8 mouse cellular contexts compared by ENCODE assay signal in the genomic region with DNA sequence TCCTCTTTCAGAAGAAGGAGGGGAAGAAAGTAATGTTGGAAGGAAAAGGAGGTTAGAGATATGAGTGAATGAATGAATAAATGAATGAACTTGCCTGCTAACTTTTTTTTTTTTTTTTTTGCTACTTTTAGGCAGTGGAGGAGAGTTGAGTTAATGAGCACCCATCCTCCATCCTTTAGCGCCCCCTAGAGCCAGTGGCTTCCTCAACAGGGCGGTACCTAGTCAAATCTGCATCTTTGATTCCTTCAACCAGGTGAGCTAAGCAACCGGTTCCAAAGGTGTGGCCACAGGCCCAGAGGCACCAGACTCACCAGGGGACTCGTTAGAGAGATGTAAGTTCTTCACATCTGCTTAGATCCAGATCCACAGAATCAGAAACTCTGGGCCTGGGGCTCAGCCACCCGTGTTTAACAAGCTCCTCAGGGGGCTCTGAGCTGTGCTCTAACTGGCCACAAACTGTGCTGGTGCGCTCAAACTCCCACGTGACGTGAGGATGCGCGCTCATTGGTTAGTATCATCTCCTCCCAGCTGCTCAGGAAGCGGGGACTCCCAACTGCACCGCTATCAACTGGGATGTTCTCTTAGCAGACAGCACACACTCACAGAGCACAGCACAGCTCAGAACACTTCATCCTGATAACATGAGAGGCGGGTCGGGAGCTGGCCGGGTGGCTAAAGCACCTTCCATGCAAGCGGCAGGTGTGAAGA.
DNase-seq lines count a peak whose midpoint lies in the region; ATAC-seq and TF ChIP-seq lines count a peak whose summit lies in the region.
"Had no signal": no experiment of that assay in that cellular context is flagged by ENCODE, and none has a peak within 500 bp of the region (broad histone marks: within the 10 kb centered on the region; RNA-seq: fewer than 3 reads in every experiment).

No protein-coding gene starts in this region.

- H3K4me2 ChIP-seq in intestine, postnatal 0 days (replicated peaks; ENCODE audit: low read depth), result no peak overlapping the region
- H3K4me2 ChIP-seq in intestine, embryonic 16.5 days (ENCODE audit: low read depth, low read length), result no peak overlapping the region
- no peak overlapping the region for H3K4me2 ChIP-seq in CH12.LX (ENCODE audit: insufficient read depth, low read depth, poor library complexity, severe bottlenecking)
- H3K4me2 ChIP-seq in midbrain, embryonic 15.5 days, result no peak overlapping the region
- H3K4me2 ChIP-seq: liver, embryonic 11.5 days had no signal

- no peaks in the 10 kb centered on the region for H3K36me3 ChIP-seq in intestine, postnatal 0 days (ENCODE audit: control insufficient read depth, insufficient read depth)
- no peaks in the 10 kb centered on the region for H3K36me3 ChIP-seq in intestine, embryonic 16.5 days (ENCODE audit: control insufficient read depth, insufficient read depth, low read length)
- no peaks in the 10 kb centered on the region for H3K36me3 ChIP-seq in CH12.LX (replicated peaks in 1 of 2; ENCODE audit: control insufficient read depth in 1 of 2, insufficient read depth in 1 of 2, low read length in 1 of 2)
- no peaks in the 10 kb centered on the region for H3K36me3 ChIP-seq in midbrain, embryonic 15.5 days (replicated peaks)

- WGBS in intestine, postnatal 0 days, result 62% methylated on average over 16 of the region's 16 CpGs
- 62% methylated on average over 16 of the region's 16 CpGs for WGBS in intestine, embryonic 16.5 days
- WGBS in midbrain, embryonic 15.5 days, result 57% methylated on average over 16 of the region's 16 CpGs

- no peak for ATAC-seq in intestine, postnatal 0 days
- no peak for ATAC-seq in intestine, embryonic 16.5 days
- 0 out of 2 replicates have a peak, but pooled peaks have one; percentile 30 for ATAC-seq in midbrain, embryonic 15.5 days (replicated peaks)

- no peak overlapping the region for H3K4me3 ChIP-seq in intestine, postnatal 0 days (ENCODE audit: low read depth, low read length)
- no peak overlapping the region for H3K4me3 ChIP-seq in intestine, embryonic 16.5 days (ENCODE audit: low read length)
- no peak overlapping the region for H3K4me3 ChIP-seq in CH12.LX (replicated peaks in 1 of 3; ENCODE audit: low read depth in 2 of 3, low read length in 2 of 3, poor library complexity in 1 of 3)
- no peak overlapping the region for H3K4me3 ChIP-seq in midbrain, embryonic 15.5 days

- no peaks in the 10 kb centered on the region for H3K27me3 ChIP-seq in intestine, postnatal 0 days (replicated peaks; ENCODE audit: control insufficient read depth, insufficient read depth, low read length)
- no peaks in the 10 kb centered on the region for H3K27me3 ChIP-seq in intestine, embryonic 16.5 days (replicated peaks; ENCODE audit: control insufficient read depth, insufficient read depth, low read length)
- H3K27me3 ChIP-seq in CH12.LX (replicated peaks), result peaks cover 7% of the 10 kb centered on the region
- no peaks in the 10 kb centered on the region for H3K27me3 ChIP-seq in midbrain, embryonic 15.5 days (replicated peaks)

- no peak overlapping the region for H3K9ac ChIP-seq in intestine, postnatal 0 days (ENCODE audit: low read depth, low read length)
- H3K9ac ChIP-seq in intestine, embryonic 16.5 days (ENCODE audit: low read depth, low read length), result no peak overlapping the region
- H3K9ac ChIP-seq in CH12.LX (ENCODE audit: insufficient read depth, low read depth), result no peak overlapping the region
- no peak overlapping the region for H3K9ac ChIP-seq in midbrain, embryonic 15.5 days

- H3K4me1 ChIP-seq in intestine, postnatal 0 days (replicated peaks; ENCODE audit: control insufficient read depth, insufficient read depth, low read length), result no peaks in the 10 kb centered on the region
- no peaks in the 10 kb centered on the region for H3K4me1 ChIP-seq in intestine, embryonic 16.5 days (ENCODE audit: control insufficient read depth, insufficient read depth, low read length)
- H3K4me1 ChIP-seq in CH12.LX (ENCODE audit: control insufficient read depth in 1 of 2, insufficient read depth in 2 of 2), result peaks cover 6 to 11% of the 10 kb centered on the region in 2 experiments
- 0 out of 2 replicates have a peak, but pooled peaks cover 3% of the 10 kb centered on the region for H3K4me1 ChIP-seq in midbrain, embryonic 15.5 days

- TF ChIP-seq POLR2A in CH12.LX (IDR thresholded peaks at IDR 0.05; ENCODE audit: low read depth, low read length), result no peak

- no peaks in the 10 kb centered on the region for H3K79me2 ChIP-seq in CH12.LX (replicated peaks; ENCODE audit: control insufficient read depth, extremely low read depth, insufficient read depth, poor library complexity, severe bottlenecking)

- dilution Hi-C loops in CH12.LX (cut with MboI; ENCODE audit: extremely low pct_ligation_motif_present, extremely low pct_unique_long_range_greater_than_20kb, low sequenced_read_pairs), result no loop called here

- TF ChIP-seq CTCF in intestine, postnatal 0 days (IDR thresholded peaks at IDR 0.05; ENCODE audit: low read depth), result peak; percentile 44
- TF ChIP-seq CTCF in CH12.LX (conservative IDR thresholded peaks at IDR 0.05 in 1 of 2, IDR thresholded peaks at IDR 0.05 in 1 of 2; ENCODE audit: low read depth in 2 of 2, low read length in 2 of 2), result peak; percentile 8 to 57; a peak in 2 of 4 replicates

- in situ Hi-C loops in CH12.LX (cut with MboI; ENCODE audit: low pct_ligation_motif_present, low pct_unique_long_range_greater_than_20kb, low sequenced_read_pairs), result loop anchor here (10.0 kb wide), 1 partner anchor 148 kb away; no protein-coding TSS in a partner anchor

- H3K27ac ChIP-seq in intestine, postnatal 0 days (ENCODE audit: low read depth, low read length), result no peak overlapping the region
- no peak overlapping the region for H3K27ac ChIP-seq in intestine, embryonic 16.5 days (ENCODE audit: low read length)
- H3K27ac ChIP-seq in CH12.LX (ENCODE audit: insufficient read depth, low read depth), result no peak overlapping the region
- no peak overlapping the region for H3K27ac ChIP-seq in midbrain, embryonic 15.5 days

- TF ChIP-seq EP300 in CH12.LX (IDR thresholded peaks at IDR 0.05; ENCODE audit: low read length), result no peak

- no peaks in the 10 kb centered on the region for H3K9me3 ChIP-seq in intestine, postnatal 0 days (ENCODE audit: control insufficient read depth)
- H3K9me3 ChIP-seq in intestine, embryonic 16.5 days (ENCODE audit: control insufficient read depth, low read length), result no peaks in the 10 kb centered on the region
- peaks cover 7% of the 10 kb centered on the region for H3K9me3 ChIP-seq in CH12.LX (replicated peaks; ENCODE audit: low read length)
- H3K9me3 ChIP-seq in midbrain, embryonic 15.5 days, result no peaks in the 10 kb centered on the region

- DNase-seq in CH12.LX (ENCODE audit: extremely low read depth) (no peak), WW6 (ENCODE audit: low read depth, low spot score) (peak; percentile 76)
- DNase-seq in frontal cortex, postnatal 10 days (ENCODE audit: low spot score in 2 of 2), result no peak
- DNase-seq in ovary, postnatal 10 days (ENCODE audit: low spot score), result no peak

- TF ChIP-seq RAD21 in CH12.LX (IDR thresholded peaks at IDR 0.05; ENCODE audit: low read depth, low read length), result peak; percentile 46

TF ChIP-seq in CH12.LX, 34 proteins besides CTCF, POLR2A, EP300 and RAD21:
- no peak for TF ChIP-seq POLR2AphosphoS2 (IDR thresholded peaks at IDR 0.05; ENCODE audit: low read depth, low read length)
- no peak for TF ChIP-seq GABPA (IDR thresholded peaks at IDR 0.05; ENCODE audit: insufficient replicate concordance, low read depth, low read length)
- TF ChIP-seq ZNF384 (IDR thresholded peaks at IDR 0.05; ENCODE audit: low read depth, low read length), result peak; percentile 81
- 0 out of 2 replicates have a peak, but pooled peaks have one; percentile 3 for TF ChIP-seq SMC3 (IDR thresholded peaks at IDR 0.05; ENCODE audit: low read depth, low read length)
- no peak for TF ChIP-seq ELF1 (IDR thresholded peaks at IDR 0.05; ENCODE audit: low read depth, low read length)
- no peak for TF ChIP-seq TCF12 (IDR thresholded peaks at IDR 0.05; ENCODE audit: low read depth, low read length)
TF ChIP-seq in CH12.LX: peak in this region for 2.
